Mouse (Mus musculus) E14TG2a.4 (cell line): Measurements from ENCODE around the gene Klhl30.

Source experiments
- CTCF ChIP-seq: conservative IDR thresholded peaks from 2 replicates; pipeline ENCODE4 v1.5.1; 2014; ENCODE audit warnings: low read length
- NANOG ChIP-seq: IDR thresholded peaks from 2 replicates; pipeline ENCODE4 v1.6.1; 2014; ENCODE audit warnings: borderline replicate concordance, low read length, mixed read lengths
- POU5F1 ChIP-seq: IDR thresholded peaks from 2 replicates; pipeline ENCODE4 v1.6.1; 2014; ENCODE audit warnings: low read length, borderline replicate concordance

GRCm38 (mm10) chr1:91313251-91313650 is 37.6 kb upstream of the Klhl30 start:
- TF ChIP-seq CTCF (no peak), NANOG (no peak), POU5F1 (no peak)
